Mouse (Mus musculus) midbrain, embryonic 12.5 days (tissue): Measurements from ENCODE around the gene Krt72. TPM values are rescaled to one million over a fixed set of nuclear protein-coding genes. Genes with fewer than 3 reads are reported as not detected.

Experiments
- ATAC-seq: fragments of 200-750 bp; cut with Nextera tagmentation; 2 replicates; pipeline ENCODE4 v1.8.0; 2017; ENCODE audit warnings: low read depth, moderate TSS enrichment, moderate library complexity; ENCODE audit not compliant: low FRiP score
- H3K27ac ChIP-seq: fragments of 300-500 bp; sonication (generic); replicated peaks from 2 replicates; pipeline ENCODE4 v1.5.1; 2016; ENCODE audit warnings: mild to moderate bottlenecking
- H3K27me3 ChIP-seq: fragments of 300-500 bp; sonication (generic); 2 replicates; pipeline ENCODE4 v1.6.1; 2016; ENCODE audit warnings: mild to moderate bottlenecking
- H3K36me3 ChIP-seq: fragments of 300-500 bp; sonication (generic); 2 replicates; pipeline ENCODE4 v1.6.1; 2016
- H3K4me1 ChIP-seq: fragments of 300-500 bp; sonication (generic); 2 replicates; pipeline ENCODE4 v1.6.1; 2016
- H3K4me2 ChIP-seq: fragments of 300-500 bp; sonication (generic); replicated peaks from 2 replicates; pipeline ENCODE4 v1.6.1; 2016; ENCODE audit warnings: mild to moderate bottlenecking, moderate library complexity
- H3K4me3 ChIP-seq: fragments of 300-500 bp; sonication (generic); 2 replicates; pipeline ENCODE4 v1.5.1; 2016; ENCODE audit warnings: mild to moderate bottlenecking
- H3K9ac ChIP-seq: fragments of 300-500 bp; sonication (generic); replicated peaks from 2 replicates; pipeline ENCODE4 v1.6.1; 2016; ENCODE audit warnings: mild to moderate bottlenecking, moderate library complexity
- H3K9me3 ChIP-seq: fragments of 300-500 bp; sonication (generic); 2 replicates; pipeline ENCODE4 v1.6.1; 2016; ENCODE audit warnings: mild to moderate bottlenecking
- WGBS: fragments of 180-500 bp; shearing (Covaris S2); methylation state at CpG from one replicate; pipeline ENCODE4 v1.1.7; 2016; 5-methylcytosine and 5-hydroxymethylcytosine counted together
- polyA plus RNA-seq: library from polyadenylated mRNA; unstranded; fragments of >200 nt; fragmentation: Nextera tagmentation; extraction: Ambion mirVana; gene quantifications from 2 replicates; pipeline ENCODE4 v1.2.1, GENCODE M21; 2016

Gene Krt72
- polyA plus RNA-seq: not detected in 2 replicates

DNA sequence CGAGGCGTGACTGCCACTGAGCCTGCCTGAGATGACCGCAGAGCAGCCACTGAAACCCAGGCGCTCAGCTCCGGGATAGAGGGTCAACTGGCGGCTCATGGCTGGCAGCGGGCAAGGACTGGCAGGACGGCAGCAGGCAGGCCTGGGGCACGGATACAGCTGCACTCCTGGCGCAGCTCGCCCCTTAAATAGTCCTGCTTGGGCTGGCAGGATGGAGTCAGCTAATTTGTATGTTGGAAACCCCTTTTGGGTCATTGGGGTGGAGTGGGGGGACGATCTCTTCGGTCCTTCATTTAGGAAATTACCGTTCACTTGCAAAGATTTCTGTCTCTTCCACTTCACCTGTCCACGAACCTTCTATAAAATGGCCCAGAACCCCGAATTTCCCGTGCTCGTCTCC lies at the start of gene Krt72:
Gene Krt72 (minus strand): TSS at position 101 of the 400 bp plus-strand sequence.
- Histone ChIP-seq H3K36me3 (no peaks in the 10 kb centered on the region), H3K4me3 (no peak within 1 kb of the TSS), H3K27ac (no peak within 1 kb of the TSS), H3K4me1 (peaks cover 7% of the 10 kb centered on the region; the same call in 1 of the 2 replicates), H3K9me3 (no peaks in the 10 kb centered on the region), H3K27me3 (no peaks in the 10 kb centered on the region), H3K4me2 (no peak within 1 kb of the TSS), H3K9ac (no peak within 1 kb of the TSS)
- no peak for ATAC-seq
- WGBS: 91% methylated on average over 18 of the region's 18 CpGs

DNA sequence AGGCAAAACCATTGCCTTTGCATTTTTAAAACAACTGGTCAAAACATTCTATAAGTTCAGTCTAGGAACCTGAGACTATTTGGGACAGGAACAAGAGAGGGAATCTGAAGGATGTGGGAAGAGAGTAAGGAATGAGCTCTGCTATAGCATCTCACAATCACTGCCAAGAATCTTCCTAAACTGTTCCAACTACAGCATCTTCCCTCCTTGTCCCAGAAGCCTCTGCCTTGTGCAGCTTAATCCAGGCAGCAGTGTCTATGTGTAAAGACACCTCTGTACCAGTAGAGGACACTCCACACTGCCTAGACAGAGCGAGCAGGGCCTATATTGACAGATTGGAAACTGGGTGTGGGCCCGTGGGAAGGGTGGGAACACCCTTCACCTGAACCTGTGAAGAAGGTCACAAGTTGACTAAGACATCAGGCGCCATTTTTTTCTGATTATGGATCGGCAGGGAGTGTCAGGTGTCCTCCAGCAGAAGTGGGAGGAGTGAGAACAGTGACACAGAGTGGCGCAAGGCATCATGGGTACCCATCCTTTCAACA lies 48.6 kb upstream of the Krt72 start:
- Histone ChIP-seq H3K36me3 (no peaks in the 10 kb centered on the region), H3K27me3 (no peaks in the 10 kb centered on the region), H3K4me3 (no peak overlapping the region), H3K4me2 (no peak overlapping the region), H3K27ac (no peak overlapping the region), H3K9me3 (no peaks in the 10 kb centered on the region), H3K9ac (no peak overlapping the region), H3K4me1 (no peaks in the 10 kb centered on the region)
- 57% methylated on average over 5 of the region's 5 CpGs for WGBS
- ATAC-seq: no peak

DNA sequence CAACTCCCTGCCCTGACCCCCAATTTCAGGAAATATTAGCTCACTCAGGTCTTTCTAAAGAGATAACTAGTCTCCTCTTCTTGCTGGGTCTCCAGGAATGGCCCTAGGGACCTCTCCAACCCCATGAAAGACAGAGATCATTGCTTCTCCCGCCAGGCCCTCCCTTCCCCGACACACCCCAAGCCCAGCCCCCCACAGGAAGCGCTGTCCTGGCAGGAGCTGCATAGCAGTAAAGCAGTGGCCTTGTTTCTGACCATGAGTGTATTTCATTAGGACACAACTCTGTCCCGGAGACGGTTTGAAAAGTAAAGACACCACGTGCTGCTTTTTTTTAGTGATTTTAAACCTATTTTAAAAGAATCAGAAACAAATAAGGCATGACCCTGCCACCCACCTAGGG lies 46.9 kb upstream of the Krt72 start:
- no peaks in the 10 kb centered on the region for H3K4me1 ChIP-seq
- H3K36me3 ChIP-seq: no peaks in the 10 kb centered on the region
- no peak overlapping the region for H3K4me3 ChIP-seq
- WGBS: 46% methylated on average over 6 of the region's 6 CpGs
- H3K4me2 ChIP-seq: no peak overlapping the region
- H3K27me3 ChIP-seq: no peaks in the 10 kb centered on the region
- H3K27ac ChIP-seq: no peak overlapping the region
- no peaks in the 10 kb centered on the region for H3K9me3 ChIP-seq
- no peak for ATAC-seq
- H3K9ac ChIP-seq: no peak overlapping the region

DNA sequence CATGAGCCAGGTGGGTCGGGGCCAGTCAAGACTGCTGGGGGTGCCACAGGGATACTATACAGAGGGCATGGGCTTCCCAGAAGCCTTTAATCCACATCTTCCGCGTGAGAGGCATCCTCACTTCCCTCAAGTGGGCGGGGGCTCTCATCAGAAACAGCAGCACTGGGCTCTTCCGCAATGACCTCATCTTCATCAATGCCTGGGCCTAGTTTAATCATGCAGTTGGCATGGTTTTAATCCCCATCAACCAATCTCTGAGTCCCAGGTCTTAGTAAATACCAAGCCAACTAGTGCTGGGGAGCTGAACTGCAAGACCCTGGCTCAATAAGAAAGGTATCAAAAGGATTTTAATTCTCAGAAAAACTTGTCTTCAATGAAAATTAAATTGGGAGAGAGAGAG lies 43.2 kb upstream of the Krt72 start:
- H3K4me1 ChIP-seq: no peaks in the 10 kb centered on the region
- H3K9ac ChIP-seq: no peak overlapping the region
- H3K4me2 ChIP-seq: no peak overlapping the region
- H3K9me3 ChIP-seq: no peaks in the 10 kb centered on the region
- 59% methylated on average over 5 of the region's 5 CpGs for WGBS
- no peaks in the 10 kb centered on the region for H3K36me3 ChIP-seq
- ATAC-seq: no peak
- H3K27me3 ChIP-seq: no peaks in the 10 kb centered on the region
- no peak overlapping the region for H3K4me3 ChIP-seq
- H3K27ac ChIP-seq: no peak overlapping the region

DNA sequence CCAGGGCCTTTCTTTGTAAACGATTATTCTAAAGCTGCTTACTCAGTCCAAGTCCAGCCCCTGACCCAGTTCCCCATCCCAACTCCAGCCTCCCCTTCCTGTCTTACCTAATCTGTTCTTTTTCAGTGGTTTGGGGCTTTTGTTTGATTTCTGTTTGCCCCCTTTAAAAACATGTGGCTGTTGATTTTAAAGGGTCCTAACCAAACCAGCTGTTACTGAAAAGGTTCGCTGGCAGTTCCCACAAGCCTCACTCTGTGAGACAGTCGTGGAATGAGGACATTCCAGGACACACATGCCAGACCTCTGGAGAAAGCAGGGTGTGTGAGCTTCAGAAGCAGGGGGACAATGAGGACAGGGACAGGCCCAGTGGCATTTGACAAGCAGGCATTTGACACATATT lies 35.5 kb upstream of the Krt72 start:
- Histone ChIP-seq H3K36me3 (no peaks in the 10 kb centered on the region), H3K9ac (no peak overlapping the region), H3K27me3 (no peaks in the 10 kb centered on the region), H3K27ac (no peak overlapping the region), H3K9me3 (no peaks in the 10 kb centered on the region), H3K4me1 (no peaks in the 10 kb centered on the region), H3K4me3 (no peak overlapping the region), H3K4me2 (no peak overlapping the region)
- 38% methylated on average over 3 of the region's 3 CpGs for WGBS
- no peak for ATAC-seq

DNA sequence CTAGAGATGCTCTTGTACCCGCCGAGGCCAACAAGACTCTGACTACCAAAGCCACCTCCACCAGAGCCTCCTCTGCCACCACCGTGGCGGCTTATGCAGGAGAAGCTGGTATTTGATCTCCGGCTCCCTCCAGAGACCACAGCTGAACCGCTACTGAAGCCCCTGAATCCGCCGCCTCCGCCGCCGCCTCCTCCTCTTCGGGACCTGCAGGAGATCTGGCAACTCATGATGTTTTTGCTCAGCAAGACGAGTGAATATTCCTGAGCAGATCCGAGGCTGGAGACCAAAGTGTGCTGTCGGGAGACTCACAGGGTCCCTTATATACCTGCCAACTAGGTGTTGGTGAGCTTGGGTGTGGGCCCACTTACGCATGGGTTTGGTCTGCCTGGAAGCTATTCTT lies 31.6 kb upstream of the Krt72 start, which contains the start of gene Krt2:
Gene Krt2 (minus strand): TSS at position 295 of the 400 bp plus-strand sequence.
- H3K9ac ChIP-seq: no peak within 1 kb of the TSS
- H3K36me3 ChIP-seq: no peaks in the 10 kb centered on the region
- H3K4me1 ChIP-seq: no peaks in the 10 kb centered on the region
- H3K27me3 ChIP-seq: no peaks in the 10 kb centered on the region
- H3K27ac ChIP-seq: no peak within 1 kb of the TSS
- no peaks in the 10 kb centered on the region for H3K9me3 ChIP-seq
- WGBS: 86% methylated on average over 16 of the region's 16 CpGs
- no peak within 1 kb of the TSS for H3K4me3 ChIP-seq
- H3K4me2 ChIP-seq: no peak within 1 kb of the TSS
- no peak for ATAC-seq

DNA sequence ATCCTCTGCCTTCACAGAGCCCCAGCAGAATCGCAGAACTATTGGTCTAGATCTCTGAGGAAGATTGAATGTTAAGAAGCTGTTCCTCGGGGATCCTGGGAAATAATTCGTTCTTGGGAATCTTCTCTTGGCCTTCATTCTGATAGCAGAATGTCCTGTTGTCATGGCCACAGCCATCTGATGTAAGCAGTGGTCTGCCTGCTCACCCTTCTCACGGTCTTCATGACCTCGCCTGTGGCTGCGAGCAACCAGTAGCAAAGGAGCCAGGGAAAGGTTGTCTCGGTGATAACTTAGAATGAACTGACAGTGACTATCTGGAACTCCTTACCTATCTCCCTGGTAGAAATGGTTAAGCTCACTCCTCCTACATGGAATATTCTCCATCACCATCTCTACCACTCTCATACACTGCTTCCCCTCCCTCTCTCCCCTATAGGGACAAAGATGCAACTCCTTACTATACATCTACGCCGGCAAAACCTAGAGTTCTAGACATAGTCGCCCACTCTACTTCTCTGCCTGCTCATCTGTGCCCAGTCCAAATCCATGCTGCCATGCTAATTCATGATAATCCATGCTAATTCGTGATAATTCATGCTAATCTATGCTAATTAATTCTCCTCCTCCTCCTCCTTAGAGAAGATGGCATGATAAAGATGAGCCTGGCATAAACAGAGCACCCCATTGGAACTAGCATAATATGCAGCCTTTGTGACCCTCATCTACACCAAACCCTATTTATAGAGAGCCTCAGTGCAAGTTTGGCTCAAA lies 17.0 kb upstream of the Krt72 start:
- Histone ChIP-seq H3K36me3 (no peaks in the 10 kb centered on the region), H3K27ac (no peak overlapping the region), H3K27me3 (no peaks in the 10 kb centered on the region), H3K4me3 (no peak overlapping the region), H3K9ac (no peak overlapping the region), H3K4me2 (no peak overlapping the region), H3K9me3 (no peaks in the 10 kb centered on the region), H3K4me1 (peaks cover 8% of the 10 kb centered on the region; the same call in 1 of the 2 replicates)
- 69% methylated on average over 11 of the region's 11 CpGs for WGBS
- ATAC-seq: peak; percentile 34; the same call in 1 of the 2 replicates

DNA sequence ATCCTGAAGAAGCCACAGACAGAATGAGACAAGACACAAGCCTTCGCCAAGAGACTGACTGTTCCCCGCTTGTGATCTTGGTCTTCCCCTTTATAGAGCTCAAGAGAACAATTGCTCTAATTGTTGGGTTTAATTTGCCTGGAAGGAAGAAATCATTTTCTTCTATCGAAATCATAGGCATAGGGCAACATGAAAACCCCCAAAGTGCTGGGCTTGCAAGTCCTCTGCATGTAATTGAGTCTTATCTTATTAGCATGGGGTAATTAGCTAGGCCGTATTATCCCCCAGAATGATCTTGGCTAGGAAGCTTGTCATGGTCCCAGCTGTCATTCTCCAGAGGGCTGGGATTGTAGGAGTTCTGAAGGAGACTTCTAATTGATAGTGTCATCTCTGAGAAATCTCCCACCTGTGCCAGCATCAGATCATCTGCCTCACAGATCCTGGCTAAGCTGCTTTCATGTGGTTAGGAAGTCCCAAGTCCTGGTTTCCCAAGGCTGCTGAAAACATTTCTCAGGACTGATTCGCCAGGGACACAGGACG lies 16.1 kb upstream of the Krt72 start, which contains the start of gene Krt73:
Gene Krt73 (minus strand): TSS at position 51 of the 540 bp plus-strand sequence.
- Histone ChIP-seq H3K27ac (no peak within 1 kb of the TSS; the same call in 1 of the 2 replicates), H3K4me1 (peaks cover 8% of the 10 kb centered on the region; the same call in 1 of the 2 replicates), H3K9ac (no peak within 1 kb of the TSS), H3K36me3 (no peaks in the 10 kb centered on the region), H3K4me3 (no peak within 1 kb of the TSS), H3K4me2 (no peak within 1 kb of the TSS), H3K27me3 (no peaks in the 10 kb centered on the region), H3K9me3 (no peaks in the 10 kb centered on the region)
- WGBS: 78% methylated on average over 6 of the region's 6 CpGs
- no peak for ATAC-seq

DNA sequence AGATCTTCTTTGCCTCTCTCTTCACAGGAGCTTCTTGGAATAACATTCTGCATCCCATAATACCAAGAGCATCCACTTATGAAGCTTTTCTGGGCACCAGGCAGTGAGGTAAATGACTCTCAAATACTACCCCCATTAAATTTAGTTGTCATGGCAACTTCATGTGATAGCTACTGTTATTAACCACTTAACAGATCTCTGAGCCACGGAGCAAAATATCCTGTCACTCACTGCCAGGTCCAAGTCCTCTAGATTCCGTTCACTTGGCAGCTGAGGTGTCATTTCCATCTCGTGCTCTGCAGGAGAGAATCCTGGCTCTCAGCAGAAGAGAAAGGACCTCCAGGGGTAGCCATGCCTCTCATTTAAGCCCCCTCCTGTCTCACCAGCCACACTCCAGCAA lies 4.6 kb upstream of the Krt72 start:
- ATAC-seq: no peak

DNA sequence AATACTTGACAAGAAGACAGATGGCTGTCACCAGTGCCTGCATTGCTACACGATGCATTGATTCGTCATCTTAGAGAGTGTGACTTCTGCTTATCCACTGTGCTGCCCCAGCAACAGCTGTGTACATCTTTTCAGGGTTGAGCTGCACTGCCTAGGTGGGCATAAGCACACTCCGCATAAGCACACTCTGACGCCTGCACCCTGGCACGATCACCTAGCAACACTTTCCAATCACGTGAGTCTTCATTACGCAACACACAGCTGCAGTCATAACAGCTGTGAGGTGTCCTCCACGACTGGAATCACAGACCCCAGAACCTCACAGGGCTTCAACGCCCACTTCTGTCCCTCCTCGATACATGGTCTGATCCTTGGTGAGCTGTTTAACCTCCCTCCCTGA lies 12.8 kb downstream of the Krt72 start:
- no peak overlapping the region for H3K27ac ChIP-seq
- no peaks in the 10 kb centered on the region for H3K4me1 ChIP-seq
- H3K27me3 ChIP-seq: no peaks in the 10 kb centered on the region
- 88% methylated on average over 10 of the region's 10 CpGs for WGBS
- H3K9me3 ChIP-seq: no peaks in the 10 kb centered on the region
- H3K9ac ChIP-seq: no peak overlapping the region
- H3K4me3 ChIP-seq: no peak overlapping the region
- no peaks in the 10 kb centered on the region for H3K36me3 ChIP-seq
- no peak overlapping the region for H3K4me2 ChIP-seq
- no peak for ATAC-seq

More for the DNA sequence above, 4.6 kb upstream of the Krt72 start:
- no peak overlapping the region for H3K4me3 ChIP-seq
- no peak overlapping the region for H3K4me2 ChIP-seq
- H3K4me1 ChIP-seq: peaks cover 8% of the 10 kb centered on the region; the same call in 1 of the 2 replicates
- H3K27ac ChIP-seq: no peak overlapping the region
- no peak overlapping the region for H3K9ac ChIP-seq
- no peaks in the 10 kb centered on the region for H3K27me3 ChIP-seq
- H3K36me3 ChIP-seq: no peaks in the 10 kb centered on the region
- no peaks in the 10 kb centered on the region for H3K9me3 ChIP-seq
- WGBS: 29% methylated on average over 3 of the region's 3 CpGs

DNA sequence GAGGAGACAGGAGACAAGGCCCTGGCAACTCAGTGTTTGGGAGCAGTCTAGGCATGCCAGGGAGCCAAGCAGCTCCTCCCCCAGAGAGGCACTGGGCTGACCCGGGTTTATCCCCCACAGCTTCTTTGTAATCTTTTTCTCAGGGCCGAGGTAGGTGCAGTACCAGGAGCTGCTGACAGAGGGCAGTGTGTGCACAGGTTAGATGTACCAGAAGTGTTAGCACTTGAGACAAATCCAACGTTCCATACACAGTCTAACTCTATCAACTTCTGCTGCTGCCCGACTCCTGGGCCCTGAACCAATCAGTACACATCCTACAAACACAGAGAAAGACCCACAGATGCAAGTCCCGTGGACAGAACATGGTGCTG lies 13.6 kb downstream of the Krt72 start:
- Histone ChIP-seq H3K9me3 (no peaks in the 10 kb centered on the region), H3K27me3 (no peaks in the 10 kb centered on the region), H3K4me2 (no peak overlapping the region), H3K4me3 (no peak overlapping the region), H3K27ac (no peak overlapping the region), H3K9ac (no peak overlapping the region), H3K36me3 (no peaks in the 10 kb centered on the region), H3K4me1 (no peaks in the 10 kb centered on the region)
- 14% methylated on average over 5 of the region's 5 CpGs for WGBS
- peak; percentile 58; the same call in 1 of the 2 replicates for ATAC-seq

DNA sequence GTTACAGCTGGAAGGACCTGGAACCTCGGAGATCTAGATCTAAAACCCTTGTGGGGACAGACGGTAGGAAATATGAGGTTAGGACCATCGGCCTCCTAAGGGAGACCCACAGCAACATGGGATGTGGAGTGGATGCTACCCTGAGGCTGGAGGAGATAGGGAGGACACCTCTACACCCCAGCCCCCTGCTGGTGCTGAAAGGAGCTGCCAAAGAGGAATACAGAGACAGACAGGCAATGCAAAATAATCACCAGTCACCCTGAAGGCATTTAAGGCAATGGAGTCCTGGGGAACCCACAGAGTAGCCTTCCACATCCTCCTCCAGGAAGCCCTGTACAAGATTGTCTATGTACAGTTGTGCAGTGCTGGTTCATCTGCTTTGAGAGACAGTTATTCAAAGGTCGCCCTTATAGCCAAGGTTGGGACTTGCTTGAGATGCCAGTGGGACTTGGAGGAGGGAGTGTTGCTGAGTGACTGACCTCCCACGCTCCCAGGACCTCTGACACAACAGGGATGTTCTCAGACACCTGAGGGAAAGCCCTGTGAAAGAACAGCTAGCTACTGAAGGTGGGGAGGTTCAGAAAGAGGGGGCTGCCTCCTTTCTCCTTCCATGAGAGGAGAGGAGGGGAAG lies 14.1 kb downstream of the Krt72 start:
- ATAC-seq: no peak
- no peaks in the 10 kb centered on the region for H3K4me1 ChIP-seq
- H3K27ac ChIP-seq: no peak overlapping the region
- WGBS: 67% methylated on average over 5 of the region's 5 CpGs
- H3K4me2 ChIP-seq: no peak overlapping the region
- H3K9ac ChIP-seq: no peak overlapping the region
- H3K9me3 ChIP-seq: no peaks in the 10 kb centered on the region
- H3K4me3 ChIP-seq: no peak overlapping the region
- no peaks in the 10 kb centered on the region for H3K27me3 ChIP-seq
- H3K36me3 ChIP-seq: no peaks in the 10 kb centered on the region
